Mouse (Mus musculus) midbrain, embryonic 13.5 days (tissue): ENCODE measurements around the gene Hist1h3f. TPM values are rescaled to one million over a fixed set of nuclear protein-coding genes. Genes with fewer than 3 reads are reported as not detected.

Experiments
- ATAC-seq: fragments of 200-750 bp; cut with Nextera tagmentation; 2 replicates; pipeline ENCODE4 v1.8.0; 2017; ENCODE audit warnings: mild to moderate bottlenecking, moderate TSS enrichment, moderate library complexity
- H3K27ac ChIP-seq: fragments of 300-500 bp; sonication (generic); 2 replicates; pipeline ENCODE4 v1.5.1; 2015; ENCODE audit warnings: inconsistent platforms, mild to moderate bottlenecking, moderate library complexity
- H3K27me3 ChIP-seq: fragments of 300-500 bp; sonication (generic); 2 replicates; pipeline ENCODE4 v1.6.1; 2015; ENCODE audit warnings: mild to moderate bottlenecking, inconsistent platforms
- H3K36me3 ChIP-seq: fragments of 300-500 bp; sonication (generic); 2 replicates; pipeline ENCODE4 v1.6.1; 2015; ENCODE audit warnings: mild to moderate bottlenecking, inconsistent platforms
- H3K4me1 ChIP-seq: fragments of 300-500 bp; sonication (generic); replicated peaks from 2 replicates; pipeline ENCODE4 v1.6.1; 2015; ENCODE audit warnings: inconsistent platforms
- H3K4me2 ChIP-seq: fragments of 300-500 bp; sonication (generic); replicated peaks from 2 replicates; pipeline ENCODE4 v1.6.1; 2015; ENCODE audit warnings: moderate library complexity, mild to moderate bottlenecking, inconsistent platforms
- H3K4me3 ChIP-seq: fragments of 300-500 bp; sonication (generic); replicated peaks from 2 replicates; pipeline ENCODE4 v1.5.1; 2015; ENCODE audit warnings: mild to moderate bottlenecking, inconsistent platforms
- H3K9ac ChIP-seq: fragments of 300-500 bp; sonication (generic); replicated peaks from 2 replicates; pipeline ENCODE4 v1.6.1; 2015; ENCODE audit warnings: mild to moderate bottlenecking, inconsistent platforms
- H3K9me3 ChIP-seq: fragments of 300-500 bp; sonication (generic); 2 replicates; pipeline ENCODE4 v1.6.1; 2016; ENCODE audit warnings: mild to moderate bottlenecking, inconsistent platforms
- WGBS: fragments of 180-500 bp; shearing (Covaris S2); methylation state at CpG from one replicate; pipeline ENCODE4 v1.1.7; 2015; 5-methylcytosine and 5-hydroxymethylcytosine counted together
- polyA plus RNA-seq: library from polyadenylated mRNA; unstranded; fragments of >200 nt; fragmentation: Nextera tagmentation; extraction: Ambion mirVana; gene quantifications from 2 replicates; pipeline ENCODE4 v1.2.1, GENCODE M21; 2015

Hist1h3f gene
- polyA plus RNA-seq, 1 experiment from 2014 or later = 0.75 TPM

GRCm38 (mm10) chr13:23521703-23522102, 22.1 kb upstream of the Hist1h3f start:
- no peaks in the 10 kb centered on the region for H3K9me3 ChIP-seq
- ATAC-seq = no peak
- H3K4me1 ChIP-seq = peaks cover 9% of the 10 kb centered on the region
- no peak overlapping the region for H3K4me3 ChIP-seq
- no peak overlapping the region for H3K9ac ChIP-seq
- H3K36me3 ChIP-seq = no peaks in the 10 kb centered on the region
- no peaks in the 10 kb centered on the region for H3K27me3 ChIP-seq
- peak overlapping the region; percentile 25; the same call in 1 of the 2 replicates for H3K4me2 ChIP-seq
- under 1% methylated on average over 14 of the region's 14 CpGs for WGBS
- no peak overlapping the region for H3K27ac ChIP-seq

DNA sequence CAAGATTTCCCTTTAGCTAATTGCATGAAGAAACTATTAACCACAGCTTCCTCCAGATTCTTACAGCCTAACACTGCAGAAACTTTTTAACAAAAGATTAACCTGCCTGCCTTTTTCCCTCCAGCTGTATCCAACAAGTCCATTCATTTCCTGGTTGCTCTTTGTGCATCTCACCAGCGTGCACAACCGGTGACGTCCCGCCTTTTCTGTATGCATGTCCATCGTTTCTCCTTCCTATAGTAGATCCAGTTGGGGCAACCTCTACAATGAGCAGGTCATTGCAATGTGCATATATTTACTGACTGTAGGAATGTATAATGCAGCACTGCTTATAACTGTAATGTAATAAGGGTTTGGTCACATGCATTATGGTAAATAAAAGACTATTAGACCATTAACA, 19.9 kb upstream of the Hist1h3f start:
- 37% methylated on average over 5 of the region's 5 CpGs for WGBS
- no peak overlapping the region for H3K27ac ChIP-seq
- peaks cover 12% of the 10 kb centered on the region for H3K4me1 ChIP-seq
- H3K9ac ChIP-seq = no peak overlapping the region
- no peaks in the 10 kb centered on the region for H3K36me3 ChIP-seq
- no peak overlapping the region for H3K4me3 ChIP-seq
- H3K4me2 ChIP-seq = no peak overlapping the region
- no peaks in the 10 kb centered on the region for H3K27me3 ChIP-seq
- no peaks in the 10 kb centered on the region for H3K9me3 ChIP-seq
- ATAC-seq = no peak

- Histone ChIP-seq H3K36me3 (no peaks in the 10 kb centered on the region), H3K9ac (no peak overlapping the region), H3K4me3 (no peak overlapping the region), H3K27ac (no peak overlapping the region), H3K4me2 (no peak overlapping the region), H3K4me1 (peaks cover 15% of the 10 kb centered on the region), H3K9me3 (no peaks in the 10 kb centered on the region), H3K27me3 (no peaks in the 10 kb centered on the region)
- ATAC-seq = peak; percentile 32; the same call in 1 of the 2 replicates
- 10% methylated on average over 5 of the region's 5 CpGs for WGBS
Observed at GRCm38 (mm10) chr13:23524654-23525053, 19.2 kb upstream of the Hist1h3f start.

DNA sequence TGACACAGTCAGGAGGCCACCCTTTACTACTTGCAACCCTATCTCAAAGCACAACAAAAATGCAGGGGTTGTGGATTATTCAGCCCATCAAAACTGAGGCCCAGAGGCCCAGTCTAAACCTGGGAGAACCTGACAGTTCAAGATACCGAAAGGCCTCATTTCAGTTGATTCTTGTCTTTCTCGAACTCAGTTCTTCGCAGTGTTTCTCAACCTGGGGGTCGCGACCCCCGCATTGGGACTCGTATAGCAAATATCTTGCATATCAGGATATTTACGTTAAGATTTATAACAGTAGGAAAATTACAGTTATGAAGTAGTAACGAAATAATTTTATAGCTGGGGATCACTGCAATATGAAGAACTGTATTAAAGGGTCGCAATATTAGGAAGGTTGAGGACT, 18.0 kb upstream of the Hist1h3f start:
- H3K4me2 ChIP-seq = peak overlapping the region; percentile 53
- peak overlapping the region; percentile 45 for H3K4me3 ChIP-seq
- no peaks in the 10 kb centered on the region for H3K36me3 ChIP-seq
- no peak overlapping the region for H3K27ac ChIP-seq
- no peaks in the 10 kb centered on the region for H3K27me3 ChIP-seq
- H3K9ac ChIP-seq = no peak overlapping the region
- H3K4me1 ChIP-seq = peaks cover 19% of the 10 kb centered on the region
- WGBS = 2% methylated on average over 10 of the region's 10 CpGs
- H3K9me3 ChIP-seq = no peaks in the 10 kb centered on the region
- no peak for ATAC-seq

DNA sequence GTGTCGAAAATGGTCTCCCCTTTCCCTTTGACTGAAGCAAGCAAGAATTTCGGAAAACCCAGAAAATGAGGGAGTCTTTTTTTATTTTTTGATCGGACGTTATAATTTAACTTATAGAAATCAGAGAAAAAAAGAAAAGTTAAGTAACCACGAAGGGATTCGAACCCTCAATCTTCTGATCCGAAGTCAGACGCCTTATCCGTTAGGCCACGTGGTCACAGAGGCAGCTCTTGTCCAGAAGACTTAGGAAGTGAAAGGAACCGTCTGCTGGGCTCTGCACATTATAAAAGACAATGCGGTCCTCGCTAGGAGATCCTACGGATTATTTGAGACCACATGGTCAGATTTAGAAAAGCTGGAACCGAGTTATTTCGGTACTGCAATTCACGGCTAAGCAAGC, 17.5 kb upstream of the Hist1h3f start:
- no peaks in the 10 kb centered on the region for H3K27me3 ChIP-seq
- no peaks in the 10 kb centered on the region for H3K36me3 ChIP-seq
- H3K4me2 ChIP-seq = peak overlapping the region; percentile 53
- under 1% methylated on average over 17 of the region's 17 CpGs for WGBS
- peak overlapping the region; percentile 62 for H3K27ac ChIP-seq
- peak overlapping the region; percentile 64 for H3K9ac ChIP-seq
- peak overlapping the region; percentile 45 for H3K4me3 ChIP-seq
- H3K4me1 ChIP-seq = peaks cover 19% of the 10 kb centered on the region
- H3K9me3 ChIP-seq = no peaks in the 10 kb centered on the region
- ATAC-seq = peak; percentile 40

- ATAC-seq = no peak
- no peak overlapping the region for H3K4me3 ChIP-seq
Observed at GRCm38 (mm10) chr13:23529005-23529404, 14.8 kb upstream of the Hist1h3f start.

GRCm38 (mm10) chr13:23529480-23530165, 14.2 kb upstream of the Hist1h3f start:
- Histone ChIP-seq H3K9me3 (no peaks in the 10 kb centered on the region), H3K27ac (peak overlapping the region; percentile 98), H3K9ac (peak overlapping the region; percentile 78), H3K4me2 (peak overlapping the region; percentile 76), H3K27me3 (no peaks in the 10 kb centered on the region), H3K36me3 (no peaks in the 10 kb centered on the region), H3K4me3 (peak overlapping the region; percentile 55), H3K4me1 (peaks cover 42% of the 10 kb centered on the region)
- WGBS = 31% methylated on average over 2 of the region's 2 CpGs
- no peak for ATAC-seq

More at GRCm38 (mm10) chr13:23529005-23529404, 14.8 kb upstream of the Hist1h3f start:
- Histone ChIP-seq H3K9ac (no peak overlapping the region), H3K9me3 (no peaks in the 10 kb centered on the region), H3K4me1 (peaks cover 36% of the 10 kb centered on the region), H3K4me2 (no peak overlapping the region), H3K36me3 (no peaks in the 10 kb centered on the region), H3K27ac (no peak overlapping the region), H3K27me3 (no peaks in the 10 kb centered on the region)
- WGBS = 81% methylated on average over 5 of the region's 5 CpGs

DNA sequence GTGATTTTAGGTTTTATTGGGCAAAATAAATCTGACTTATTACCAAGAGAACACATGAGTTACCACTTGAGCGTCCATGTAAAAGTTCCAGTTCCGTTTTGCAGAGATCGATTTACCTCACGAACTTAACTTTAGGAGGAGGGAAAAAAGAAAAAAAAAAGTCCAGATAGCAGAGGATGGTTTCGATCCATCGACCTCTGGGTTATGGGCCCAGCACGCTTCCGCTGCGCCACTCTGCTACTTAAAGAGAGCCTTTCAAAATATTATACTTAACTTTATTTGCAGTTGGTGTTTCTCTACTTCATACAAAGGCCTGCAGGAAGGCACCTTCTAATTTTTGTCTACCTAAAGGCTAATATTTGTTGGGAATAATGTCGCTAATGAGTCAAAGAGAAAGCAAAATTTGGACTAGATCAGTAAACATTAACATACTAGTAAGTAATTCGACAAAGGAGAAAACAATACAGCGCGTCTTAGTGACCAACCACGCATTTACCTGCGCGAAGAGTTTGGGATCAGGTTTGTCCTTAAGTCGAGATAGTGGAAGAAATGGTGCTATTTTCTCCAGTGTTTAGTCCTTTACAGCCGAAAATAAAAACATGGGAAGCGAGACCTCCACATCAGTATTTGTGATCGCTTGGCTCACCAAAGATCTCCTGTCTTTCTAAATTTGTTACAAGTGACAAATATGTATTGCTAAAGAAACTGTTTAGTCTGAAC, 13.5 kb upstream of the Hist1h3f start:
- H3K9me3 ChIP-seq = no peaks in the 10 kb centered on the region
- H3K4me3 ChIP-seq = peak overlapping the region; percentile 55
- peak overlapping the region; percentile 78 for H3K9ac ChIP-seq
- no peaks in the 10 kb centered on the region for H3K27me3 ChIP-seq
- H3K4me1 ChIP-seq = peaks cover 45% of the 10 kb centered on the region
- H3K27ac ChIP-seq = peak overlapping the region; percentile 98
- peak overlapping the region; percentile 76 for H3K4me2 ChIP-seq
- no peaks in the 10 kb centered on the region for H3K36me3 ChIP-seq
- WGBS = under 1% methylated on average over 20 of the region's 20 CpGs
- no peak for ATAC-seq

DNA sequence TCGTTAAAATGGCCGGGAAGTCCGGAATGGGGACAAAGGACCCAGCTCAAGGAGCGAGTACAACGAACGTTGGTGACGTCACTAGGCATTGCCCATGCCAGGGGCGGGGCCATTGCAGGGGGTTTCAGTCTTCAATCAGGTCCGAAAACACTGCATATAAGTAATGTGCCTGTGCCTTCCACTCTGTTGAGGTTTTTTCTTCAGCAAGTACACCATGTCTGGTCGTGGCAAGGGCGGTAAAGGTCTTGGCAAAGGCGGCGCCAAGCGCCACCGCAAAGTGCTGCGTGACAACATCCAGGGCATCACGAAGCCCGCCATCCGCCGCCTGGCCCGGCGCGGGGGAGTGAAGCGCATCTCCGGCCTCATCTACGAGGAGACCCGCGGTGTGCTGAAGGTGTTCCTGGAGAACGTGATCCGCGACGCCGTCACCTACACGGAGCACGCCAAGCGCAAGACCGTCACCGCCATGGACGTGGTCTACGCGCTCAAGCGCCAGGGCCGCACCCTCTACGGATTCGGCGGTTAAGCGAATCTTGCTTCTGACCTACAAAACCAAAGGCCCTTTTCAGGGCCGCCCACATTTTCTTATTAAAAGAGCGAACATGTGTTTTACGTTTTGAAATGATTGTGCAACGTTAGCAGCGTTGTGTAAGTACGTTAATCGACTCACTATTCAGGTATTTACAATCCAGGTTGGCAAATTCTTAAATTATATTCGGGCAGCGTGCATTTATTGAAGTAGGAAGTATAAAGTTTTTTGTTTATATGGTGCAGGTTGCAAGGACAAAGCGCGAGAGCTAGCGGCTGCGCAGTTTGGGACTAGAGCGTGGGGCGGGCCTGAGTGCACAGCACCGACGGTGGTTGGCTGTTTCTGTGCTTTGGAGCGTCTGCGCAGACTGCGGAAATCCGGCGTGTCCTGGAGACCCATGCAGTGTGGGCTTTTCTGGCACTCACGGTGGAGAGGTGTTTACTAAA, 12.7 kb upstream of the Hist1h3f start, which contains the start of gene Hist1h4h:
Gene Hist1h4h, plus strand, starts transcription at position 150 of the 975 bp plus-strand sequence.
- H3K9ac ChIP-seq = peak within 1 kb of the TSS; percentile 80
- H3K9me3 ChIP-seq = no peaks in the 10 kb centered on the region
- ATAC-seq = peak; percentile 89
- H3K36me3 ChIP-seq = no peaks in the 10 kb centered on the region
- peak within 1 kb of the TSS; percentile 76 for H3K4me2 ChIP-seq
- H3K4me1 ChIP-seq = peaks cover 45% of the 10 kb centered on the region
- peak within 1 kb of the TSS; percentile 55 for H3K4me3 ChIP-seq
- no peaks in the 10 kb centered on the region for H3K27me3 ChIP-seq
- under 1% methylated on average over 56 of the region's 70 CpGs for WGBS
- peak within 1 kb of the TSS; percentile 98 for H3K27ac ChIP-seq

DNA sequence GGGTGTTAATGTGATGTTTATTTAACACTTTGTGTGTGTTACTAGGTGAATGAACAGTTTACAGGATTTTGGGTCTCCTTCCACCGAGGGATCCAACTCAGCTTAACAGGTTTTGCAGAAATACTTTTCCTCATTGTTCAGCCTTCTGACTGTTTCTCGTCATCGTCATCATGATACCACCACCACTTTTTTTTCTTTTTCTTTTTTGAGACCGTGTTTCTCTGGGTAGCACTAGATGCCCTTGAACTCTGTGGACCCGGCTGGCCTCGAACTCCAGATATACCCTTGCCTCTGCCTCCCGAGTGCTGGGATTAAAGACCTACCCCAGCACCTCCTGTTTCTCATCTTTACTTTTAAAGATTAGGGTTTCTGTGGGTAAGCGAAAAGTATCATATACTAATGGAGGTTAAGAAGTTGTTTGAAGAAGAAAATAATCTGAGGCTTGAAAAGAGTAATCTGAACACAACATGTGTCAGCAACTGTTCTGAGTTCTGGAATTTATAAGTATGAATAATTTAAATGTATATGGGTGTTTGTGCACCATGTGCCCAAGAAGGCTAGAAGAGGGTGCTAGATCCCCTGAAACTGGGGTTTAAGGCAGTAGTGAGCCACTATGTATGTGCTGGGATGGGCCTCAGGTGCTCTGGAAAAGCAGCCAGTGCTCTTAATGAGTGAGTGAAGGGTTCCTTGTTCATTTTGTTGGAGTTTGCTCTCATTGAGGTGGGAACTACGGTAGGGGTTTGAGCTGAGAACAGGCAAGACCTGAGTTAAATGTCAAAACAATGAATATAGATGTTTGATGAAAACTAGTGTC, 11.4 kb upstream of the Hist1h3f start:
- Histone ChIP-seq H3K9ac (peak overlapping the region; percentile 80), H3K27me3 (no peaks in the 10 kb centered on the region), H3K4me3 (peak overlapping the region; percentile 55), H3K36me3 (no peaks in the 10 kb centered on the region), H3K4me1 (peaks cover 53% of the 10 kb centered on the region), H3K9me3 (no peaks in the 10 kb centered on the region), H3K4me2 (peak overlapping the region; percentile 76), H3K27ac (peak overlapping the region; percentile 98)
- WGBS = 22% methylated on average over 9 of the region's 9 CpGs
- no peak for ATAC-seq
